Mouse (Mus musculus) spleen, postnatal 4 days (tissue): Measurements from ENCODE around the gene Vmn1r177.
"Not testable (repeated sequence)": the region's sequence is repeated elsewhere in the genome, so short reads cannot be mapped to it uniquely, and the experiment has no call there.

ENCODE experiments used
- DNase-seq, 2 experiments: peaks; one replicate each; pipeline ENCODE4 v3.0.0; 2022; ENCODE audit warnings: low spot score in 2 of 2

Gene Vmn1r177

GRCm38 (mm10) chr7:23866349-23866748 is at the start of gene Vmn1r177:
TSS of gene Vmn1r177 (minus strand) at chr7:23866449.
- not testable (repeated sequence) for DNase-seq

- DNase-seq = no peak
These were observed 25.5 kb upstream of the Vmn1r177 start, which contains the start of gene Vmn1r178 for GRCm38 (mm10) chr7:23891709-23892108. TSS of gene Vmn1r178 (plus strand) at chr7:23892009.

DNA sequence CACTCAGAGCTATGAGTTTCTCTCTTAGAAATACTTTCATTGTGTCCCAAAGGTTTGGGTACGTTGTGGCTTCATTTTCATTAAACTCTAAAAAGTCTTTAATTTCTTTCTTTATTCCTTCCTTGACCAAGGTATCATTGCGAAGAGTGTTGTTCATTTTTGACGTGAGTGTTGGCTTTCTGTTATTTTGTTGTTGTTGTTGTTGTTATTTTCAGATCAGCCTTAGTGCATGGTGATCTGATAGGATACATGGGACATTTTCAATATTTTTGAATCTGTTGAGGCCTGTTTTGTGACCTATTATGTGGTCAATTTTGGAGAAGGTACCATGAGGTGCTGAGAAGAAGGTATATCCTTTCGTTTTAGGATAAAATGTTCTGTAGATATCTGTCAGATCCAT is 10.7 kb upstream of the Vmn1r177 start:
- DNase-seq = not testable (repeated sequence)

DNA sequence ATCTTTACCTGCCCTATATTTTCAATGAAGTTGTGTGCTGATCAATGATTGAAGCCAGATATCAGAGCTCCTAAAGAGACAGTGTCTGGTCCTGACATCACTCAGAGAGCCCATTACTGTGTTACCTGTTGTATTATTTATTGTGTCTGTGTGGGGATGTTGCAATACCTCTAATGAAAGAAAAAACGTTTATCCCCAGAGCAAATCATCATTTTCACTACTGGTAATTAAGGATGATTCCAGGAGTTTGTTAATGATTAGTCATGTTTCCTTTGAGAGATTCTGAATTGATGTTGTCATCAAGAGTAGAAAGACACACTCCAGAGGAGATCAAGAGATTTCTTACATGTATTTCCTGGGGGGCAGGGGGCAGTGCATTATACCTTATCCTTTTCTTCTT is 29.0 kb downstream of the Vmn1r177 start, which contains the start of gene Vmn1r176:
Gene Vmn1r176 (minus strand): TSS at position 101 of the 400 bp plus-strand sequence.
- DNase-seq = not testable (repeated sequence)
